8 mouse cellular contexts compared by ENCODE assay signal in the genomic region with DNA sequence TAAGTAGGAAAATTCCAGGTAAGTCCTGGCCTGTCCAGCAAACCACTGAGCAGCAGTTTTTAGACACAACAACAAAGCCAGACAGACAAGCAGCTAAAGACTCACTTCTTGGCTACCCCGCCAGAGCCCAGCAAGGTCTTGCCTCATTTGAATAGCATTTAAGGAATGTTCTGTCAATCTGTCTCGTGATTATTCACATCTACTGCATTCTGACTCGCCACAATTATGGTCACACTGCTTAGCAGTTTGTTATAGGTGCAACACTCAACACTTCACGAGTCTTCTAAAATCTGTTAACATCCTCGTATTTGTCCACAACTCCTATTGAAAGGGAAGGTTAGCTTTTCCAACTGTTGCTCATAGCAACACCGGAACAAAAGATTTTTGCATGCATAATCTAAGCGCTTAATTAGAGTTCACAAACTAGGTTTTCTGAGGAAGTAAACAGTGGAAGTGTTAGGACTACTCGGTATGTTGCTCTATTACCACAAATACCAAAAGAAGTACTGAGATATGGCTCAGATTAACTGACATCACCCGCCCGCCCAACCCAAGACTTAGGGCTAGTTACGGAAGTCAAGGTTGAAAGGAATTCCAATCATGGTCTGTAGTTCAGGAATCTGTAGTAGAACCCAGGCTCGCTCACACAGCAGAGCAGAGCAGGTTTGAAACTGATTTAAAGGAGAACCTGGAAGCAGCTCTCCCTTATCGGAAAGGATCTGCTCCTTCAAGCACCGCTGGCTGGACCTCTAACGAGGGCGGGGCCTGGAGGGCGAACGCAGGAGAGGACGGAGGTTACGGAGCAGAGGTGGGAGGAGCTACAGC. TPM values are rescaled to one million over a fixed set of nuclear protein-coding genes. Genes with fewer than 3 reads are reported as not detected.
DNase-seq lines count a peak whose midpoint lies in the region; ATAC-seq lines count a peak whose summit lies in the region.

No protein-coding gene starts in this region.

- peaks cover 33% of the 10 kb centered on the region for H3K4me1 ChIP-seq in heart, embryonic 15.5 days (replicated peaks)

- H3K27ac ChIP-seq in heart, embryonic 15.5 days, result peak overlapping the region; percentile 91

- H3K4me3 ChIP-seq in heart, embryonic 15.5 days, result peak overlapping the region; percentile 48

- 0 out of 2 replicates have a peak, but pooled peaks cover 2% of the 10 kb centered on the region for H3K36me3 ChIP-seq in heart, embryonic 15.5 days

- 0 out of 2 replicates have a peak, but pooled peaks have one; percentile 19 for ATAC-seq in erythroid progenitor cell, adult 5-6 weeks (replicated peaks; ENCODE audit: low FRiP score, poor library complexity, severe bottlenecking)
- peak; percentile 76 for ATAC-seq in heart, embryonic 15.5 days (replicated peaks; ENCODE audit: insufficient number of reproducible peaks, insufficient read depth, low FRiP score, low read depth)
- ATAC-seq in megakaryocyte progenitor cell, adult 5-6 weeks (replicated peaks; ENCODE audit: poor library complexity), result peak; percentile 85

- peak; percentile 31 for DNase-seq in cerebellum, postnatal 14 days
- no peak for DNase-seq in cerebellum, adult 11-12 months
- peak; percentile 88 for DNase-seq in kidney, postnatal 14 days
- peak; percentile 71 for DNase-seq in testis, postnatal 10 days (ENCODE audit: low spot score)
- no peak for DNase-seq in layer of hippocampus, postnatal 14 days (ENCODE audit: low spot score in 2 of 2)

- H3K9ac ChIP-seq in heart, embryonic 15.5 days, result peak overlapping the region; percentile 43

- 19% methylated on average over 20 of the region's 20 CpGs for WGBS in heart, embryonic 15.5 days

- H3K4me2 ChIP-seq in heart, embryonic 15.5 days, result peak overlapping the region; percentile 65

- H3K27me3 ChIP-seq in heart, embryonic 15.5 days, result no peaks in the 10 kb centered on the region

- no peaks in the 10 kb centered on the region for H3K9me3 ChIP-seq in heart, embryonic 15.5 days (replicated peaks)

RNA-seq across cellular contexts. Expression of gene Wwc2, which starts 16.4 kb away (rescaled TPM):
- total RNA-seq in erythroid progenitor cell, adult 5-6 weeks (2015; ENCODE audit: low replicate concordance), result under 0.01 and 0.84 TPM in 2 replicates
- total RNA-seq in erythroid progenitor cell, adult 5-6 weeks (2017; ENCODE audit: low replicate concordance), result 0.53 and 0.64 TPM in 2 replicates
- polyA plus RNA-seq in heart, embryonic 15.5 days (2015; fragmentation: Nextera tagmentation; extraction: Ambion mirVana), result 11.7 and 12.3 TPM in 2 replicates
- 5.2 and 6.1 TPM in 2 replicates for total RNA-seq in megakaryocyte progenitor cell, adult 5-6 weeks (2015)
- total RNA-seq in megakaryocyte progenitor cell, adult 5-6 weeks (2017), result 5.6 and 6.3 TPM in 2 replicates
- 10 to 100 TPM; 28.0 to 29.4 TPM for total RNA-seq in layer of hippocampus, postnatal 14 days (2021)

Comparison
In these comparisons a context has a peak if more than half of its experiments do, and no peak if none do; other contexts are left out.
1. DNase-seq: peak in cerebellum, postnatal 14 days (2 of 2), kidney, postnatal 14 days (single experiment) and testis, postnatal 10 days (single experiment); none in cerebellum, adult 11-12 months (single experiment) and layer of hippocampus, postnatal 14 days (0 of 2).
2. ATAC-seq: peak in every context shown above with its lines; median percentile 85 in megakaryocyte progenitor cell, adult 5-6 weeks; 76 in heart, embryonic 15.5 days; 19 in erythroid progenitor cell, adult 5-6 weeks.